In genomic region chr9:9475009-9475744, GRCm38 (mm10) we compare ENCODE assay signal across 12 mouse cellular contexts.
DNase-seq lines count a peak whose midpoint lies in the region; ATAC-seq and TF ChIP-seq lines count a peak whose summit lies in the region.
"Had no signal": no experiment of that assay in that cellular context is flagged by ENCODE, and none has a peak within 500 bp of the region (broad histone marks: within the 10 kb centered on the region; RNA-seq: fewer than 3 reads in every experiment).

No protein-coding gene starts in this region.

- ATAC-seq in lung, embryonic 14.5 days (ENCODE audit: insufficient read depth): no peak
- ATAC-seq in hindbrain, embryonic 13.5 days (ENCODE audit: low FRiP score): peak; percentile 87
- peak; percentile 83 for ATAC-seq in neural tube, embryonic 15.5 days (ENCODE audit: low FRiP score)
- ATAC-seq: lung, postnatal 0 days had no signal

- 30% methylated on average over 8 of the region's 8 CpGs for WGBS in lung, embryonic 14.5 days
- WGBS in hindbrain, embryonic 13.5 days: 29% methylated on average over 8 of the region's 8 CpGs
- 15% methylated on average over 8 of the region's 8 CpGs for WGBS in neural tube, embryonic 15.5 days

- no peaks in the 10 kb centered on the region for H3K36me3 ChIP-seq in lung, embryonic 14.5 days (ENCODE audit: insufficient read depth)
- no peaks in the 10 kb centered on the region for H3K36me3 ChIP-seq in hindbrain, embryonic 13.5 days
- no peaks in the 10 kb centered on the region for H3K36me3 ChIP-seq in neural tube, embryonic 15.5 days
- H3K36me3 ChIP-seq: embryonic facial prominence, embryonic 13.5 days; kidney, embryonic 15.5 days had no signal

- H3K27me3 ChIP-seq in lung, embryonic 14.5 days (ENCODE audit: insufficient read depth, low read length): no peaks in the 10 kb centered on the region
- H3K27me3 ChIP-seq in hindbrain, embryonic 13.5 days: no peaks in the 10 kb centered on the region
- H3K27me3 ChIP-seq in neural tube, embryonic 15.5 days (replicated peaks): no peaks in the 10 kb centered on the region
- H3K27me3 ChIP-seq: embryonic facial prominence, embryonic 13.5 days; kidney, embryonic 15.5 days had no signal

- H3K4me2 ChIP-seq in lung, embryonic 14.5 days: no peak overlapping the region
- no peak overlapping the region for H3K4me2 ChIP-seq in hindbrain, embryonic 13.5 days
- H3K4me2 ChIP-seq in neural tube, embryonic 15.5 days: no peak overlapping the region
- H3K4me2 ChIP-seq: embryonic facial prominence, embryonic 13.5 days; kidney, embryonic 15.5 days had no signal

- no peak overlapping the region for H3K9ac ChIP-seq in lung, embryonic 14.5 days
- no peak overlapping the region for H3K9ac ChIP-seq in hindbrain, embryonic 13.5 days
- no peak overlapping the region for H3K9ac ChIP-seq in neural tube, embryonic 15.5 days (replicated peaks)
- H3K9ac ChIP-seq: embryonic facial prominence, embryonic 13.5 days; kidney, embryonic 15.5 days had no signal

- H3K4me3 ChIP-seq in lung, embryonic 14.5 days (ENCODE audit: low read depth, low read length): no peak overlapping the region
- H3K4me3 ChIP-seq in hindbrain, embryonic 13.5 days: no peak overlapping the region
- no peak overlapping the region for H3K4me3 ChIP-seq in neural tube, embryonic 15.5 days (replicated peaks)
- H3K4me3 ChIP-seq: embryonic facial prominence, embryonic 13.5 days; kidney, embryonic 15.5 days had no signal

- no peak for TF ChIP-seq CTCF in lung, embryonic 14.5 days (IDR thresholded peaks at IDR 0.05; ENCODE audit: low read depth)

- no peaks in the 10 kb centered on the region for H3K4me1 ChIP-seq in lung, embryonic 14.5 days (ENCODE audit: insufficient read depth)
- H3K4me1 ChIP-seq in hindbrain, embryonic 13.5 days (replicated peaks): peaks cover 11% of the 10 kb centered on the region
- peaks cover 10% of the 10 kb centered on the region for H3K4me1 ChIP-seq in neural tube, embryonic 15.5 days
- H3K4me1 ChIP-seq: embryonic facial prominence, embryonic 13.5 days; kidney, embryonic 15.5 days had no signal

- peak; percentile 1 to 5 for DNase-seq in heart, adult 18-20 months
- no peak for DNase-seq in heart, adult 9 months (ENCODE audit: low spot score in 2 of 2)
- peak; percentile 22 for DNase-seq in lung, embryonic 14.5 days
- DNase-seq in lung, postnatal 4 days: no peak
- DNase-seq in kidney, postnatal 36 days: no peak
- no peak for DNase-seq in ovary, postnatal 10 days (ENCODE audit: low spot score)
- DNase-seq: liver had no signal

- no peak overlapping the region for H3K27ac ChIP-seq in lung, embryonic 14.5 days (ENCODE audit: low read depth)
- no peak overlapping the region for H3K27ac ChIP-seq in hindbrain, embryonic 13.5 days
- H3K27ac ChIP-seq in neural tube, embryonic 15.5 days (replicated peaks): no peak overlapping the region
- H3K27ac ChIP-seq: embryonic facial prominence, embryonic 13.5 days; kidney, embryonic 15.5 days had no signal

- H3K9me3 ChIP-seq in lung, embryonic 14.5 days (ENCODE audit: low read depth, low read length): no peaks in the 10 kb centered on the region
- no peaks in the 10 kb centered on the region for H3K9me3 ChIP-seq in hindbrain, embryonic 13.5 days
- no peaks in the 10 kb centered on the region for H3K9me3 ChIP-seq in neural tube, embryonic 15.5 days (replicated peaks)
- H3K9me3 ChIP-seq: embryonic facial prominence, embryonic 13.5 days; kidney, embryonic 15.5 days had no signal

Comparison
In these comparisons a context has a peak if more than half of its experiments do, and no peak if none do; other contexts are left out.
1. DNase-seq: peak in heart, adult 18-20 months (2 of 2) and lung, embryonic 14.5 days (single experiment); none in heart, adult 9 months (0 of 2), lung, postnatal 4 days (0 of 2), kidney, postnatal 36 days (0 of 2) and ovary, postnatal 10 days (single experiment).